ENCODE assay signal across 8 mouse cellular contexts in genomic region chr9:121704261-121704645, GRCm38 (mm10). TPM values are rescaled to one million over a fixed set of nuclear protein-coding genes. Genes with fewer than 3 reads are reported as not detected.
A peak's percentile ranks its signal among the peaks of the same experiment; 100 is the strongest.
DNase-seq lines count a peak whose midpoint lies in the region; ATAC-seq lines count a peak whose summit lies in the region.

No protein-coding gene starts in this region.

- peak overlapping the region; percentile 55 for H3K9ac ChIP-seq in kidney, embryonic 15.5 days
- peak overlapping the region; percentile 86 for H3K9ac ChIP-seq in hindbrain, embryonic 16.5 days (ENCODE audit: low read depth, low read length)
- H3K9ac ChIP-seq in midbrain, embryonic 16.5 days (ENCODE audit: low read depth, low read length), result peak overlapping the region; percentile 85

- H3K36me3 ChIP-seq in kidney, embryonic 15.5 days, result 0 out of 2 replicates have a peak, but pooled peaks cover 3% of the 10 kb centered on the region
- H3K36me3 ChIP-seq in embryonic facial prominence, embryonic 10.5 days (replicated peaks), result peaks cover 8% of the 10 kb centered on the region
- H3K36me3 ChIP-seq in hindbrain, embryonic 16.5 days (ENCODE audit: control insufficient read depth, insufficient read depth, low read length), result no peaks in the 10 kb centered on the region
- H3K36me3 ChIP-seq in midbrain, embryonic 16.5 days (ENCODE audit: control insufficient read depth, insufficient read depth, low read length), result no peaks in the 10 kb centered on the region

- no peaks in the 10 kb centered on the region for H3K27me3 ChIP-seq in kidney, embryonic 15.5 days
- H3K27me3 ChIP-seq in embryonic facial prominence, embryonic 10.5 days (replicated peaks; ENCODE audit: low read depth, poor library complexity, severe bottlenecking), result no peaks in the 10 kb centered on the region
- H3K27me3 ChIP-seq in hindbrain, embryonic 16.5 days (replicated peaks; ENCODE audit: control insufficient read depth, insufficient read depth, low read length), result no peaks in the 10 kb centered on the region
- no peaks in the 10 kb centered on the region for H3K27me3 ChIP-seq in midbrain, embryonic 16.5 days (ENCODE audit: control insufficient read depth, insufficient read depth, low read depth, low read length)

- no peaks in the 10 kb centered on the region for H3K9me3 ChIP-seq in kidney, embryonic 15.5 days (replicated peaks)
- no peaks in the 10 kb centered on the region for H3K9me3 ChIP-seq in embryonic facial prominence, embryonic 10.5 days
- H3K9me3 ChIP-seq in hindbrain, embryonic 16.5 days (ENCODE audit: control insufficient read depth, low read length), result no peaks in the 10 kb centered on the region
- no peaks in the 10 kb centered on the region for H3K9me3 ChIP-seq in midbrain, embryonic 16.5 days (replicated peaks; ENCODE audit: control insufficient read depth, low read length, poor library complexity, severe bottlenecking)

- WGBS in kidney, embryonic 15.5 days, result 24% methylated on average over 11 of the region's 11 CpGs
- 39% methylated on average over 11 of the region's 11 CpGs for WGBS in embryonic facial prominence, embryonic 10.5 days
- WGBS in hindbrain, embryonic 16.5 days, result 40% methylated on average over 11 of the region's 11 CpGs
- 40% methylated on average over 11 of the region's 11 CpGs for WGBS in midbrain, embryonic 16.5 days

- peak overlapping the region; percentile 77 for H3K4me2 ChIP-seq in kidney, embryonic 15.5 days
- H3K4me2 ChIP-seq in hindbrain, embryonic 16.5 days (ENCODE audit: low read length), result peak overlapping the region; percentile 88
- H3K4me2 ChIP-seq in midbrain, embryonic 16.5 days (ENCODE audit: low read length), result peak overlapping the region; percentile 89

- intact Hi-C loops in left cerebral cortex, postnatal 25 days (cut with DNase I), result no loop called here

- peak overlapping the region; percentile 92 for H3K4me3 ChIP-seq in kidney, embryonic 15.5 days (replicated peaks)
- peak overlapping the region; percentile 74 for H3K4me3 ChIP-seq in embryonic facial prominence, embryonic 10.5 days
- H3K4me3 ChIP-seq in hindbrain, embryonic 16.5 days (ENCODE audit: low read length), result peak overlapping the region; percentile 72
- peak overlapping the region; percentile 76 for H3K4me3 ChIP-seq in midbrain, embryonic 16.5 days (ENCODE audit: low read depth, low read length)

- H3K4me1 ChIP-seq in kidney, embryonic 15.5 days, result peaks cover 32% of the 10 kb centered on the region
- H3K4me1 ChIP-seq in embryonic facial prominence, embryonic 10.5 days, result peaks cover 25% of the 10 kb centered on the region
- H3K4me1 ChIP-seq in hindbrain, embryonic 16.5 days (ENCODE audit: control insufficient read depth, insufficient read depth, low read depth, low read length), result peaks cover 22% of the 10 kb centered on the region
- H3K4me1 ChIP-seq in midbrain, embryonic 16.5 days (ENCODE audit: control insufficient read depth, insufficient read depth, low read length), result peaks cover 22% of the 10 kb centered on the region

- ATAC-seq in kidney, embryonic 15.5 days (replicated peaks; ENCODE audit: low FRiP score), result no peak
- ATAC-seq in hindbrain, embryonic 16.5 days, result no peak
- ATAC-seq in midbrain, embryonic 16.5 days, result no peak

- DNase-seq in kidney, adult 18-20 months, result no peak
- DNase-seq in embryonic facial prominence, embryonic 10.5 days (ENCODE audit: low spot score), result no peak
- DNase-seq in adrenal gland, postnatal 36 days, result no peak
- DNase-seq in left cerebral cortex, postnatal 25 days (ENCODE audit: low spot score in 2 of 2), result no peak
- DNase-seq in frontal cortex, postnatal 10 days (ENCODE audit: low spot score in 2 of 2), result no peak

- peak overlapping the region; percentile 79; the same call in 1 of the 2 replicates for H3K27ac ChIP-seq in kidney, embryonic 15.5 days
- H3K27ac ChIP-seq in embryonic facial prominence, embryonic 10.5 days (replicated peaks), result peak overlapping the region; percentile 90
- H3K27ac ChIP-seq in hindbrain, embryonic 16.5 days (ENCODE audit: low read depth, low read length), result no peak overlapping the region
- no peak overlapping the region for H3K27ac ChIP-seq in midbrain, embryonic 16.5 days (ENCODE audit: low read length)

RNA-seq across cellular contexts. Expression of gene Sec22c, which starts 1.0 kb away (rescaled TPM):
- polyA plus RNA-seq in kidney, embryonic 15.5 days (2015; fragmentation: Nextera tagmentation; extraction: Ambion mirVana), result 10.5 and 10.6 TPM in 2 replicates
- polyA plus RNA-seq in embryonic facial prominence, embryonic 10.5 days (2016; fragmentation: Nextera tagmentation; extraction: Ambion mirVana), result 14.9 and 17.8 TPM in 2 replicates
- polyA plus RNA-seq in hindbrain, embryonic 16.5 days (2015; fragmentation: Nextera tagmentation; extraction: Ambion mirVana), result 29.2 and 30.4 TPM in 2 replicates
- 32.0 and 34.5 TPM in 2 replicates for polyA plus RNA-seq in midbrain, embryonic 16.5 days (2015; fragmentation: Nextera tagmentation; extraction: Ambion mirVana)
- 1 to 10 TPM; 5.2 to 6.3 TPM for total RNA-seq in adrenal gland, postnatal 36 days (2021)
- total RNA-seq in left cerebral cortex, postnatal 25 days (2021), result 10 to 100 TPM; 26.8 to 28.8 TPM

RNA-seq across cellular contexts. Expression of gene Ss18l2, which starts 5.9 kb away (rescaled TPM):
- 113 and 128 TPM in 2 replicates for polyA plus RNA-seq in kidney, embryonic 15.5 days (2015; fragmentation: Nextera tagmentation; extraction: Ambion mirVana)
- 91.0 and 92.4 TPM in 2 replicates for polyA plus RNA-seq in embryonic facial prominence, embryonic 10.5 days (2016; fragmentation: Nextera tagmentation; extraction: Ambion mirVana)
- polyA plus RNA-seq in hindbrain, embryonic 16.5 days (2015; fragmentation: Nextera tagmentation; extraction: Ambion mirVana), result 171 and 184 TPM in 2 replicates
- 143 and 157 TPM in 2 replicates for polyA plus RNA-seq in midbrain, embryonic 16.5 days (2015; fragmentation: Nextera tagmentation; extraction: Ambion mirVana)
- 10 to 100 TPM; 41.6 to 57.2 TPM for total RNA-seq in adrenal gland, postnatal 36 days (2021)
- 10 to 100 TPM; 79.0 to 92.0 TPM for total RNA-seq in left cerebral cortex, postnatal 25 days (2021)

RNA-seq across cellular contexts. Expression of gene Nktr, which starts 14.7 kb away (rescaled TPM):
- 59.6 and 67.8 TPM in 2 replicates for polyA plus RNA-seq in kidney, embryonic 15.5 days (2015; fragmentation: Nextera tagmentation; extraction: Ambion mirVana)
- polyA plus RNA-seq in embryonic facial prominence, embryonic 10.5 days (2016; fragmentation: Nextera tagmentation; extraction: Ambion mirVana), result 61.2 and 62.9 TPM in 2 replicates
- 43.2 and 44.4 TPM in 2 replicates for polyA plus RNA-seq in hindbrain, embryonic 16.5 days (2015; fragmentation: Nextera tagmentation; extraction: Ambion mirVana)
- polyA plus RNA-seq in midbrain, embryonic 16.5 days (2015; fragmentation: Nextera tagmentation; extraction: Ambion mirVana), result 45.3 and 63.1 TPM in 2 replicates
- total RNA-seq in adrenal gland, postnatal 36 days (2021), result 10 to 100 TPM; 58.2 to 90.2 TPM
- 100 to 1,000 TPM in 1 of 2 experiments, 10 to 100 TPM in 1; 95.5 to 124 TPM for total RNA-seq in left cerebral cortex, postnatal 25 days (2021)

RNA-seq across cellular contexts. Expression of gene Zfp651, which starts 54.9 kb away (rescaled TPM):
- polyA plus RNA-seq in kidney, embryonic 15.5 days (2015; fragmentation: Nextera tagmentation; extraction: Ambion mirVana), result 12.8 and 15.3 TPM in 2 replicates
- polyA plus RNA-seq in embryonic facial prominence, embryonic 10.5 days (2016; fragmentation: Nextera tagmentation; extraction: Ambion mirVana), result 5.3 and 6.4 TPM in 2 replicates
- 15.0 and 22.8 TPM in 2 replicates for polyA plus RNA-seq in hindbrain, embryonic 16.5 days (2015; fragmentation: Nextera tagmentation; extraction: Ambion mirVana)
- 21.1 and 23.6 TPM in 2 replicates for polyA plus RNA-seq in midbrain, embryonic 16.5 days (2015; fragmentation: Nextera tagmentation; extraction: Ambion mirVana)
- 10 to 100 TPM; 40.5 to 49.7 TPM for total RNA-seq in adrenal gland, postnatal 36 days (2021)
- total RNA-seq in left cerebral cortex, postnatal 25 days (2021), result 100 to 1,000 TPM; 108 to 115 TPM

Comparison
In these comparisons a context has a peak if more than half of its experiments do, and no peak if none do; other contexts are left out.
1. H3K27ac ChIP-seq: peak in kidney, embryonic 15.5 days (single experiment) and embryonic facial prominence, embryonic 10.5 days (single experiment); none in hindbrain, embryonic 16.5 days (single experiment) and midbrain, embryonic 16.5 days (single experiment).
2. Peak in every context shown above with its lines, with median percentiles within 50 percentile points of each other: H3K4me2 ChIP-seq, H3K4me3 ChIP-seq and H3K9ac ChIP-seq.